Mouse (Mus musculus) megakaryocyte-erythroid progenitor cell, adult 5-6 weeks (primary cell): ENCODE results near the gene Rassf3. TPM values are rescaled to one million over a fixed set of nuclear protein-coding genes. Genes with fewer than 3 reads are reported as not detected.
A peak's percentile ranks its signal among the peaks of the same experiment; 100 is the strongest.

Source experiments
- ATAC-seq: replicated peaks from 2 replicates; pipeline ENCODE4 v1.8.0; 2016; ENCODE audit warnings: mild to moderate bottlenecking, inconsistent platforms; ENCODE audit not compliant: severe bottlenecking, poor library complexity, low FRiP score, low TSS enrichment
- total RNA-seq, 2 experiments: library from RNA; stranded (forward) in 1 of 2; stranded (reverse) in 1 of 2; fragments of 200-1000, 215-1000 nt in 1 of 2; fragments of >200 nt in 1 of 2; fragmentation: Nextera tagmentation in 1 of 2; gene quantifications; 2 replicates each; pipeline ENCODE4 v1.2.3; 2014 to 2017

Rassf3 gene
- total RNA-seq, 2 experiments from 2014 or later: 9.7 to 13.4 TPM

DNA sequence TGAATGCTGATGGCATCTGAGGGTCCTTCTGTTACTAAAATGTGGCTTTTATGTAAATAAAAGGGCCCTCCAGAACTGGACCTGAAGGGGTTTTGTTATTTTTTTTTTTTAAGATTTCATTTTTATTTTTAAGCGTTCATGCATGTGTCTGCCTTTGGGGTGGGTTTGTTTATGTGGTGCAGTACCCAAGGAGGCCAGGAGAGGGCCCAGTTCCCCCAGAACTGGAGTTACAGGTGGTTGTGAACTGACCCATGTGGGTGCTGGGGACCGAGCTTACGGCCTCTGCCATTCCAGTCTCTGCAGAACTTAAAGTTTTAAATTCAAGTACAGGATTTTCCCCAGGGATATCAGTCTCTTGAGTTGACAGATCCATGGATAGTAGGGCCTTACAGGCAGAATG, 96.8 kb downstream of the Rassf3 start:
- ATAC-seq: no peak

DNA sequence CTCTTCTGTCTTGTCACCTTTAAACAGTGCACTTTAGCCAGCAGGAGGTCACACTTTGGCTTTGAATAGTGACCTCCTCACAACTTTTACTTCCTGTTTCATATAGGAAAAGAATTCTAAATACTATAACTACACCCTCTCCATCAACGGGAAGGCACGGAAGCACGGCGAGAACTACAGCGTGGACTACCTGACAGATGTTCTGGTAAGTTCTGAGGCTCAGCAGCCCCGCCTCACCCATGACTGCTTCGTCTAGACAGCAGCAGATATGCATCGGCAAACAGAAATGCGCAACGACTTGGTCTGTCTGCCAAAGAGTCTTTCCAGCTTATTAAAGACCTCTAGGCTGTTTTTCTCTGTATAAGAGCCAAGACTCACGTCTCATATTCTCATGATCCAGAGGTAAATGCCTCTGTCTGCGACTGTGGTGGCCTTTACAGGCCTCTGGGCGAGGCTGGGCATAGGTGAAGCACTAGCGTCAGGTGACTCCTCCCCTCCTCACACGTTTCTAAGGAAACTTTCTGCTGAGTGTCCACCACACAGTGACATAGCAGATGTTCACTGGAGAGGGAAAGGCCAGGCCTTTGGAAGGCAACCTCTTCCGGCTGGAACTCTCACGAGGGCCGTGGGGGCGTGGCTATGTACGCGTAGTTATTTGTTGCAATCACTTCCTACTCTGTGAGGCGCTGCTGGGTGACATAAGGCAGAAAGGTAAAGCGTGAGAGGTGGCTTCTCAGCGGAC, 99.4 kb downstream of the Rassf3 start:
- ATAC-seq: no peak

DNA sequence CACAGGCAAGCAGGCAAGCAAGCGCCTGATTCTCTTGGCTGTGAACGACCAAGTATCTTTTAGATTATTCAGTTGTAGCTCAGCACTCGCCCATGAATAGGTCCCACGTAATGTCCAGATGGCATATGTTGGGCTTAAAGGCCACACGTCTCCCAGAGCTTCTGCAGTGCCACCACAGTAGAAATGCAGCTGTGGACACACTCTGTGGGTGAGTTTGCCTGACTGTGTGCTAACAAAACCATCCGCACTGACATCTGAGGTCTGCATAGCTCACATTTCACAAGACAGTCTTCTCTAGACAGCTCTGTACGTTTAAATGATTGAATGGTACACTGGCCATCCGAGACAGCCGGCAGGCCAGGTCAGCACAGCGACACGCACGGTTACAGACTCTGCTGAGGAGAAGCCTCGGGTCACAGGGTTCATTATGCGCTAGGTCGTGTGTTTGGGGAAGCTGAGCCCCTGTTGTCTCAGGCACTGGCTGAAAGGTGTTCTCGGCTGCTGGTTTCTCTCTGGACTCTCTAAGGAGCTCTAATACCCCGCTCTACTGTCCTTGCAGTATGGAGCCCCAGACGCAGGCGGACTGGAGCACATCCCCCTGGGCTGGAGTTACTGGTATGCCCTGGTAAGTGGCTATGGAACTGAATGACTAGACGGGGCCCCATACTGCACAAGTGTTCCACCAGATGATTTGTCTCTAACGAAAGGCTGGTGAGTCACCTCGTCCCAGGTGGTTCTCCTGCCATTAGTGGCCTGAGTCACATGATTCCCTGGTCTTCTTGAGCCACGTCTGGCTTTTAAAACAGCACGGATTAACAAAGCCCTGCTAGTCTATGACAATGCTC, 100.3 kb downstream of the Rassf3 start:
- ATAC-seq: no peak

DNA sequence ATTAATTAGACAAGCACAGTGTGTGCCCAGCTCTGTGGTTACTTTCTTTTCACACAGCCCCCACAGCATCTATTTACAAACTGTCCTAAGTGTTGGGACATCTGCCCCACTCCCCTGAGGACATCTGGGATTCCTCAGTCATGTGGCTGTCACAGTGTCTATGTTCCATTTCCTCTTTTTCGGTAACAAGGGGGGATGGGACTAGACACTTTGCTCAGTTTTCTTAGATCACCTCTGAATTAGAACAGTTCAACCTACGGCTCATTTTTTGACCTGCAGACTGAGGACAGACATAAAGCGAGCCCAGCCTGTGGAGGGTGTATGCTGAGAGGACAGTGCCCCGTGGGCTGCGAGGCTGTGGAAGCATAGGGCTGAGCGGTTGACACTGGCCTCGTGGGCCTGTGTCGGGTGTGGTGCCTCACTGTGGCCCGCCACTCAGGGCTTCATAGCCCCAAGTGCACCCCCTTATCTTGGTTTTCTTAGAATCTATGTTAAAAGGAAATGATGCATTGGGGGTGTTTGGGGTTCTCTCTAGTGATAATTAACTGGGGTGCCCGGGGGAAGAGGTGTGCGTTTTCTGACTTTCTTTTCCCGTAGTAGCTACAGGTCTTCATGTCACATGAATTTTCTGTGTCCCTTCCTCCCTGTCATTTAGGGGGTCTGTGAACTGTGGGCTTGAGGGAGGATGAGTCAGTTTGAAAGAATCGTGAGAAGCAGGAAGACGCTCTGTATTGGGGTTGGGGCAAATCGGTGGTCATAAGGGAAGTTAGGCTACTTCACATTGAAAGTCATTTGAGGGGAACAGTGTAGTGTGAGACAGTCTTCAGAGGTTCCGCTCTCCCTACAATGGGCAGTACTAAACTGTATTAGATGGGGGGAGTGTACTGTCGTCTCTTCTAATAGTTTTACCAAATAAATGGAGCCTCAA, 101.2 kb downstream of the Rassf3 start:
- ATAC-seq: peak; percentile 76

DNA sequence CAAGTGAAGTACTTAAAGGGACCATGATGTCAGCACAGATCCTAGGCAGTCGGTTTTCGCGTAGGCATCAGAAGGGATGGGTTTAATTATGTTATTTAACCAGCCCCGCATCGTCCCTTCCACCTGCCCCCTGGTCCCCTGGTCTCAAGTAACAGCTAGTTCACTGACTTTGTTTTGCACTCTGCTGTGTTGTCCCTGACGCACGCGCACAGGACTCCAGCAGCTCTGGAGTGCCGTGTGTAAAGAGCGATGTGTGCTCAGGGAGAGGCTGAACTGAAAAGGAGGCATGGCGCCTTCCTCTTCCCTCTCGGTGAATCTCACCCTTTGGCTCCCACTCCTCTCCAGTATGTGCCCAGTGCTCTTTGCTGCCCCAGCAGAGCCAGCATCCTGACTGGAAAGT, 102.1 kb downstream of the Rassf3 start:
- ATAC-seq: no peak

DNA sequence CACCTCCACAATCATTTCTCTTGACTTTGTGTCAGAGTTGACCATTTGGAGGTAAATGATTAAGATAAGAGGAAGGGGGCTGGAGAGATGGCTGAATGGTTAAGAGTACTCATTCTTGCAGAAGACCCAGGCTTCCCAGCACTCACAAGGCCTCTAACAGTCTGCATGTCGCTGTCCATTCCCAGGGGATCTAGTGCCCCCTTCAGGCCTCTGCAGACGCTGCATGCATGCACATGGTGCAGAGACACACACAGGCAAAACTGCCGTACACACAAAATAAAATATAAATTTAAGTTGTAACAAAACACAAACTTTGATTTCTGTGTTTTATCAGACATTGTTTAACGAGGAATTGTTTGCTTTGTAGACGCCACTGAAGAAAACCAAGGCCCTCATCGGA, 105.4 kb downstream of the Rassf3 start:
- no peak for ATAC-seq

DNA sequence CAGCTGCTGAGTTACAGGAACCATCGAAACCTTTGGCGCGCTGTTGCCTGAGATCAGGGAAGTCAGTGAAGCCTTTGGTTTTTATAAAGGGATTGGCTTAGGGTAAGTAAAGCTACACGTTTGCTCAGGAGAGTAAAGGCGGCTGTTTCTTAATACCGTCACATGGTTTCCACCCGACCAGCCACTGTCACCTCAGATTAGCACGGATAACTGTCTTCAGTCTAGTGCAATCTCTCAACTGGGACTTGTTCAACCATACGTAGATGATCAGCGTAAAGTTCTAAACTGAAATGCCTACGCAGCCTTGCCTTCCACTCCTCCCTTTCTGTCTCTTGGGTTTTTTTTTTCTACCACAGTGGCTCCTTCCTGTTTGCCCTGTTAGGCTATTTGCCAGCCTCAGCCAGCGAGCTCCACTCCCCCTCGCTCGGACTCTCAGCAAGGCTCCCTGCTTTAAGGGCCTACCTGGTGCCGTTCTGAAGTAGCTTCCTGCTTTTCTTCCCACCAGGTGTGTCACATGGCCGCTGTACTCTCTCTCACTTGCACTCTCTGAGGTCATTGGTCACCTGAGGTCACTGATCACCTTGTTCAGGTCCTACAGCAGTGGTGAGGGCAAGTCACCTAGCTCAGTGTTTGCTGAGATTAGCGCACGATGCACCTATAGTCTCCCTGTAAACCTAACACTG, 107.2 kb downstream of the Rassf3 start:
- peak; percentile 59 for ATAC-seq

DNA sequence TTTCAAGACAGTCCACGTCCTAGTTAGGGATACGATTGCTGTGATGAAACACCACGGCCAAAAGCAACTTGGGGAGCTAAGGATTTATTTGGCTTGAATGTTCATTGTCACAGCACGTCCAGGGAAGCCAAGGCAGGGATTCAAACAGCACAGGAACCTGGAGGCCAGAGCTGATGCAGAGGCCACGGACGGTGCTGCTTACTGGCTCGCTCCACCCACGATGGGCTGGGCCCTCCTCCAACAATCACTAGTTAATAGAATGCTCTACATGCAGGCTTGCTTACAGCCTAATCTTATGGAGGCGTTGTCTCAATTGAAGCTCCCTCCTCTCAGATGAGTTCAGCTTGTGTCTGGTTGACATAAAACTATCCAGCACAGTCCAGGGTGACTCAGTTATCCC, 108.4 kb downstream of the Rassf3 start:
- ATAC-seq: 0 out of 2 replicates have a peak, but pooled peaks have one; percentile 17

DNA sequence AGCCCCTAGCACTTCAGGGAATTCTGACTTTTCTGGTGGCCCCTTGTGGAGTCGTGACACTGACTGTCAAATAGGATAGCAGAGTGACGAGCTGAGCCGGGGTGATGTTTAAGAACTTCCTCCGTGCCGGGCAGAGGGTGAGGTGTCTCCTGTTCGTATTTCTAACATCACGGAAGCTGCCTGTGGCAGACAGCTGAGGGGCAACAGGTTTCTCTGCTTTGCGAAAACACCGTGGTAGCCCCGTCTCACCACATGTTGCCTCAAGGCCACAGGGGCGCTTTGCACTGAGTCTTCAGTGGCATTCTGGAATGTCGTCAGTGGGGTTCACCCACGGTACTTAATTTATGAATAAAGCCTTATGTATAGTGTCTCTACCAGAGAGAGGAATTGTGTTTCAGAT, 108.9 kb downstream of the Rassf3 start:
- ATAC-seq: no peak

DNA sequence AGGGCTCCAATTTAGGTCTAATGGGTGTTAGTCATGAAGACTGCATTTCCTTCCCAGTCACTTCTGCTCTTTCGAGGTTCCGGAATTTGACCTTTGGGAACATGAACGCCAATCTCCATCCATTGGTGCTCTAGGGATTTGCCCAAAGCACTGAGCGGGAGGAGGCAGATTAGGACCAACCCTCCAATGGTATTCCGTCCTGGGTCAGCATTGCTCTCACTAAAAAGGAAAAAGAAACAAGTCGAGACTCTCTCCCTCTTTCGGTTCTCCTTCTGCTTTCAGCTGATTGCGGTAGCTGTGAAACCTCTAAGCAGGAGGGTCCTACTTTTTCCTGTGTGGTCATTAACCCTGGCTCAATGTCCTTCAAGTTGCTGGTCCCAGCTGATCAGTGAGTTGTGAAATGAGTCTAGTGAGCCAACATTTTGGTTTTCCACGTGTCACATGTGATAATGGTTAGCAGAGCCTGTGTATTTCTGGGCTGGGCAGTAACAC, 110.3 kb downstream of the Rassf3 start:
- ATAC-seq: peak; percentile 16

DNA sequence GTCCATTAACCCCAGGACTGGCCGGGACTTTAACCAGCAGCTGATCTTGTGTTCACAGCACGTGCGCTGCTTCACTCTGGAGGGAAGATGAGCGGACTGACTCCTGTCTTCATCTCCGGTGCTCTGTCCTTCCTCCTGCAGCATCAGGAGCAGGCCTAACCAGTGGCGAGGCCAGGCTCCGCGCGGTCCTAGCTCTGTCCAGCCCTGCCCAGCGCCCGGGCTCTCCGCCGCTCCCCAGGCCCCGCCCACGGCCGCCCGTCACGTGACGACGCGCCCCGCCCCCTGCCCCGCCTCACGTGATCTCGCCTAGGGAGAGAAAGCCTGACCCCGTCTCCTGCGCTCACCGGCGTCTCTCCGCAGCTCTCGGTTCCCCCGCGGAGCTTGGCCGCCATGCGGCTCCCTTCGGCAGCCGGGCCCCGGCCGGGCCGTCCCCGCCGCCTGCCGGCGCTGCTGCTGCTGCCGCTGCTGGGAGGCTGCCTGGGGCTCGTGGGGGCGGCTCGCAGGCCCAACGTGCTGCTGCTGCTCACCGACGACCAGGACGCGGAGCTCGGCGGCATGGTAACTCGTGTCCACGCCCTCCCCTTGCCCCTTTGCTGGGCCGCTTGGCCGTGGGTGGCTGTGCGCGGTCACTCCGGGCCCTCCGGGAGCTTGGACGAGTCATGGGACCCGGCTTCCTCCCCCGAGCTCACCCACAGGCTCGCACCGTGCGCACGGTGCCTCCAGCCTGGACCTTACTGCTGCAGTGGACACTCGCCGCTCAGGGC, 111.2 kb downstream of the Rassf3 start, which contains the start of gene Gns:
Gene Gns (plus strand): TSS at position 290 of the 764 bp plus-strand sequence.
- peak; percentile 62 for ATAC-seq

DNA sequence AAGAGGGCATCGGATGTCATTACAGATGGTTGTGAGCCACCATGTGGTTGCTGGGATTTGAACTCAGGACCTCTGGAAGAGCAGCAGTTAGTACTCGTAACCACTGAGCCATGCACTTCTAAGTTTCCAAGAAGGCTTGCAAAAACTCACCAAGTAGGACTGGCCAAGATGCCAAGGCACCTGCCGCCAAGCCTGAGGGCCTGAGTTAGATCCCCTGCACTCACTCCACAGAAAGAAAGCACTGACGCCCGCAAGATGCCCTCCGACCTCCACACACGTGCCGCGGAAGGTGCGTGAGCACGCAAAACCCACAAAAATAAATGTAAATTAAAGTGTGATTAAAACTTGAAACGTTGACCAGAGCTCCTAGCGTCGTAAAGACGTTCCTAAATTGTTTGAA, 111.8 kb downstream of the Rassf3 start:
- ATAC-seq: 0 out of 2 replicates have a peak, but pooled peaks have one; percentile 3

DNA sequence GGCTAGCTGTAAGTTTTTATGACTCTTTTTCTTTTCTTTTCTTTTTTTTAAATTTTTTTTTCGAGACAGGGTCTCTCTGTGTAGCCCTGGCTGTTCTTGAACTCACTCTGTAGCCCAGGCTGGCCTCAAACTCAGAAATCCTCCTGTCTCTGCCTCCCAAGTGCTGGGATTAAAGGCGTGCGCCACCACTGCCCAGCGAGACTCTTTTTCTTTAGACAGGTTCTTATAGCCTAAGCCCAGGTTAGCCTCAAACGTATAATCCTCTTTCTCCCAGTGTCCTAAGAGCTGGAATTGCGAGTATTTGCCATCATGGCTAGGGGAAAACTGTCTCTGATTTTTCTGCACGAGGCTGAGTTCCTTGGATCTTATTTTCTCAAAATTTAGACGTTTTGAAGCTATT, 112.9 kb downstream of the Rassf3 start:
- no peak for ATAC-seq

DNA sequence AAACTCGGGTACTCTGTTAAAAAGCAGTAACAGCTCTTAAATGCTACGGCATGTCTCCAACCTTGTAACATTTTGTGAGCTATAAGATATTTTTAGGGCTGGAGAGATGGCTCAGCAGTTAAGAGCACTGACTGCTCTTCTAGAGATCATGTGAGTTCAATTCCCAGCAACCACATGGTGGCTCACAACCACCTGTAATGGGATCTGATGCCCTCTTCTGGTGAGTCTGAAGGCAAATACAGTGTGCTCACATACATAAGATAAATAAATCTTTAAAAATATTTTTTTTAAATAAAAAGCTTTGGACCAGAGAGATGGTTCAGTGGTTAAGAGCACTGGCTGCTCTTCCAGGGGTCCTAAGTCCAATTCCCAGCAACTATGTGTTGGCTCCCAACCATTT, 115.8 kb downstream of the Rassf3 start:
- no peak for ATAC-seq
